ENCODE assay signal across 8 mouse cellular contexts in the genomic region with DNA sequence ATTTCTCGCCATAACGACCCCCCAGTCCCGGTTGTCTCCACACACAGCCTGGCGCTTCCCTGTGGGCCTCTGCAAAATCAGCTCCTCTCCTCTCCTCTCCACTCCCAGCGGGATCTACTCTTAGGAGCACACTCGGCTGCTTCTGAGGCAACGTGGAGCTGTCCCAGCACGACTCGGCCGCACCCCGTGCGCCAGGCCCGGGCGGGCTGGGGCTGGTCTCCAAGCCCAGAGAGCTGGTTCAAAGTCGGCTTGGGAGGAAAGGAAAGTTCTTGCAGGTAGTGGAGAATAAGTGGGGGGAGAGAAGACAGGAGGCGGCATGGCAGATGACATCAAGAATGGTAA. TPM values are rescaled to one million over a fixed set of nuclear protein-coding genes. Genes with fewer than 3 reads are reported as not detected.
DNase-seq lines count a peak whose midpoint lies in the region; ATAC-seq lines count a peak whose summit lies in the region.

No protein-coding gene starts in this region.

- H3K27ac ChIP-seq in kidney, embryonic 16.5 days (ENCODE audit: low read length): no peak overlapping the region
- H3K27ac ChIP-seq in embryonic facial prominence, embryonic 10.5 days (replicated peaks): peak overlapping the region; percentile 66; the same call in 1 of the 2 replicates
- H3K27ac ChIP-seq in hindbrain, embryonic 14.5 days: no peak overlapping the region
- no peak overlapping the region for H3K27ac ChIP-seq in midbrain, embryonic 14.5 days (replicated peaks; ENCODE audit: low read depth, low read length)

- peaks cover 8% of the 10 kb centered on the region for H3K4me1 ChIP-seq in kidney, embryonic 16.5 days (ENCODE audit: insufficient read depth, low read length)
- H3K4me1 ChIP-seq in embryonic facial prominence, embryonic 10.5 days: peaks cover 17% of the 10 kb centered on the region
- H3K4me1 ChIP-seq in hindbrain, embryonic 14.5 days (replicated peaks; ENCODE audit: control insufficient read depth, insufficient read depth, low read length): peaks cover 3% of the 10 kb centered on the region; the same call in 1 of the 2 replicates
- H3K4me1 ChIP-seq in midbrain, embryonic 14.5 days (ENCODE audit: control insufficient read depth, insufficient read depth, low read length): peaks cover 10% of the 10 kb centered on the region; the same call in 1 of the 2 replicates

- DNase-seq in kidney, adult 11 months: no peak
- peak; percentile 51 for DNase-seq in embryonic facial prominence, embryonic 10.5 days (ENCODE audit: low spot score)
- DNase-seq in hindbrain, embryonic 14.5 days (ENCODE audit: low spot score): peak; percentile 33
- no peak for DNase-seq in midbrain, embryonic 14.5 days
- DNase-seq in gastrocnemius, adult 8-10 months (ENCODE audit: low spot score in 2 of 2): no peak
- no peak for DNase-seq in layer of hippocampus, adult 9-10 months (ENCODE audit: low spot score)

- WGBS in kidney, embryonic 16.5 days: 9% methylated on average over 16 of the region's 16 CpGs
- 11% methylated on average over 16 of the region's 16 CpGs for WGBS in embryonic facial prominence, embryonic 10.5 days
- WGBS in hindbrain, embryonic 14.5 days: 11% methylated on average over 16 of the region's 16 CpGs
- 12% methylated on average over 16 of the region's 16 CpGs for WGBS in midbrain, embryonic 14.5 days

- H3K4me3 ChIP-seq in kidney, embryonic 16.5 days (ENCODE audit: low read length): peak overlapping the region; percentile 51
- H3K4me3 ChIP-seq in embryonic facial prominence, embryonic 10.5 days: peak overlapping the region; percentile 64
- peak overlapping the region; percentile 52 for H3K4me3 ChIP-seq in hindbrain, embryonic 14.5 days (replicated peaks; ENCODE audit: low read length)
- H3K4me3 ChIP-seq in midbrain, embryonic 14.5 days (replicated peaks; ENCODE audit: low read depth, low read length): peak overlapping the region; percentile 49

- peak overlapping the region; percentile 92 for H3K4me2 ChIP-seq in kidney, embryonic 16.5 days (replicated peaks; ENCODE audit: low read depth, low read length)
- H3K4me2 ChIP-seq in hindbrain, embryonic 14.5 days (replicated peaks): peak overlapping the region; percentile 94
- peak overlapping the region; percentile 82 for H3K4me2 ChIP-seq in midbrain, embryonic 14.5 days (ENCODE audit: low read length)

- ATAC-seq in kidney, embryonic 16.5 days (ENCODE audit: low FRiP score, low TSS enrichment): peak; percentile 39; the same call in 1 of the 2 replicates
- ATAC-seq in hindbrain, embryonic 14.5 days (ENCODE audit: low FRiP score): peak; percentile 29; the same call in 1 of the 2 replicates
- ATAC-seq in midbrain, embryonic 14.5 days (ENCODE audit: low FRiP score, low TSS enrichment): peak; percentile 12; the same call in 1 of the 2 replicates
- ATAC-seq in activated CD4-positive, CD25-positive, alpha-beta regulatory T cell, adult 4 months: no peak

- peaks cover 34% of the 10 kb centered on the region for H3K36me3 ChIP-seq in kidney, embryonic 16.5 days (ENCODE audit: insufficient read depth, low read length)
- peaks cover 44% of the 10 kb centered on the region for H3K36me3 ChIP-seq in embryonic facial prominence, embryonic 10.5 days (replicated peaks)
- peaks cover 42% of the 10 kb centered on the region for H3K36me3 ChIP-seq in hindbrain, embryonic 14.5 days (replicated peaks; ENCODE audit: control insufficient read depth, insufficient read depth)
- H3K36me3 ChIP-seq in midbrain, embryonic 14.5 days (ENCODE audit: control insufficient read depth, insufficient read depth, low read length): peaks cover 41% of the 10 kb centered on the region

- H3K9me3 ChIP-seq in kidney, embryonic 16.5 days (ENCODE audit: low read length): no peaks in the 10 kb centered on the region
- H3K9me3 ChIP-seq in embryonic facial prominence, embryonic 10.5 days: no peaks in the 10 kb centered on the region
- no peaks in the 10 kb centered on the region for H3K9me3 ChIP-seq in hindbrain, embryonic 14.5 days (ENCODE audit: control insufficient read depth, low read length)
- H3K9me3 ChIP-seq in midbrain, embryonic 14.5 days (ENCODE audit: control insufficient read depth, low read length): no peaks in the 10 kb centered on the region

- peak overlapping the region; percentile 57 for H3K9ac ChIP-seq in kidney, embryonic 16.5 days (replicated peaks; ENCODE audit: low read length)
- H3K9ac ChIP-seq in hindbrain, embryonic 14.5 days: peak overlapping the region; percentile 64
- H3K9ac ChIP-seq in midbrain, embryonic 14.5 days (replicated peaks; ENCODE audit: low read length): peak overlapping the region; percentile 60

- peaks cover 14% of the 10 kb centered on the region; the same call in 1 of the 2 replicates for H3K27me3 ChIP-seq in kidney, embryonic 16.5 days (ENCODE audit: insufficient read depth, low read length)
- H3K27me3 ChIP-seq in embryonic facial prominence, embryonic 10.5 days (replicated peaks; ENCODE audit: low read depth, poor library complexity, severe bottlenecking): peaks cover 29% of the 10 kb centered on the region
- H3K27me3 ChIP-seq in hindbrain, embryonic 14.5 days (ENCODE audit: control insufficient read depth, insufficient read depth, low read length): peaks cover 11% of the 10 kb centered on the region
- H3K27me3 ChIP-seq in midbrain, embryonic 14.5 days (ENCODE audit: control insufficient read depth, insufficient read depth, low read length): peaks cover 16% of the 10 kb centered on the region; the same call in 1 of the 2 replicates

RNA-seq across cellular contexts. Expression of a gene that starts 0.6 kb away (rescaled TPM):
- 1.4 and 1.5 TPM in 2 replicates for polyA plus RNA-seq in kidney, embryonic 16.5 days (2015; fragmentation: Nextera tagmentation; extraction: Ambion mirVana)
- 0.24 and 0.64 TPM in 2 replicates for polyA plus RNA-seq in embryonic facial prominence, embryonic 10.5 days (2016; fragmentation: Nextera tagmentation; extraction: Ambion mirVana)
- 2.9 and 6.0 TPM in 2 replicates for polyA plus RNA-seq in hindbrain, embryonic 14.5 days (2014; fragmentation: Nextera tagmentation; extraction: Ambion mirVana)
- 2.8 and 5.2 TPM in 2 replicates for polyA plus RNA-seq in midbrain, embryonic 14.5 days (2014; fragmentation: Nextera tagmentation; extraction: Ambion mirVana)
- under 1 TPM in 2 of 4 experiments, not detected in 2; 0.27 to 0.36 TPM for total RNA-seq in gastrocnemius, adult 8-10 months (2022)
- not detected for polyA plus RNA-seq in activated CD4-positive, CD25-positive, alpha-beta regulatory T cell, adult 4 months (2017; shearing (Covaris generic))

RNA-seq across cellular contexts. Expression of a gene that starts 24.3 kb away (rescaled TPM):
- 1,434 and 1,451 TPM in 2 replicates for polyA plus RNA-seq in kidney, embryonic 16.5 days (2015; fragmentation: Nextera tagmentation; extraction: Ambion mirVana)
- 2,716 and 3,081 TPM in 2 replicates for polyA plus RNA-seq in embryonic facial prominence, embryonic 10.5 days (2016; fragmentation: Nextera tagmentation; extraction: Ambion mirVana)
- polyA plus RNA-seq in hindbrain, embryonic 14.5 days (2014; fragmentation: Nextera tagmentation; extraction: Ambion mirVana): 861 and 971 TPM in 2 replicates
- polyA plus RNA-seq in midbrain, embryonic 14.5 days (2014; fragmentation: Nextera tagmentation; extraction: Ambion mirVana): 836 and 1,041 TPM in 2 replicates
- 1,000 to 10,000 TPM; 2,872 to 3,265 (median 3,132) TPM for total RNA-seq in gastrocnemius, adult 8-10 months (2022)
- polyA plus RNA-seq in activated CD4-positive, CD25-positive, alpha-beta regulatory T cell, adult 4 months (2017; shearing (Covaris generic)): 100 to 1,000 TPM; 694 to 839 TPM

Comparison
In these comparisons a context has a peak if more than half of its experiments do, and no peak if none do; other contexts are left out.
1. DNase-seq: peak in embryonic facial prominence, embryonic 10.5 days (single experiment) and hindbrain, embryonic 14.5 days (single experiment); none in kidney, adult 11 months (single experiment), midbrain, embryonic 14.5 days (single experiment), gastrocnemius, adult 8-10 months (0 of 2) and layer of hippocampus, adult 9-10 months (single experiment).
2. Peak in every context shown above with its lines, with median percentiles within 50 percentile points of each other: H3K4me2 ChIP-seq, H3K4me3 ChIP-seq and H3K9ac ChIP-seq.